ENCODE assay signal across 18 mouse cellular contexts in the genomic region with DNA sequence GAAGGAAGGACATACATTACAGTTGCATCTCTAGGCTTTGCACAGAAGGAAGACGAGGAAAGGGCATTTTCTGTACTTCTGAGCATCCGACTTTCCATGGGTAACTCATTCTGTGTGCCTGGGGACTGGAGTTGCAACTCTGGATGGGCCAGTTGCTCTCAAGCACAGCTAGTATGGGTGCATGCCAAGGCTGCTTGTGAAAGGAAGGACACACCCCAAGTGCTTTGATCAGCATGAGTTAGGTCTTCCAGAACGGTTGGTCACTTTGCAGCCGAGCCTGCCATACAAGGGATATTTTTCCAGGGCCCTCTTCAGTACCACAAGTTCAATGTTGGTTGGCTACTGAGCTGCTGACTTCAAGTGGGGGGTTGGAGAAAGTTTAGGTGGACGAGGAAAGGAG. TPM values are rescaled to one million over a fixed set of nuclear protein-coding genes. Genes with fewer than 3 reads are reported as not detected.
DNase-seq lines count a peak whose midpoint lies in the region; ATAC-seq and TF ChIP-seq lines count a peak whose summit lies in the region.
"Had no signal": no experiment of that assay in that cellular context is flagged by ENCODE, and none has a peak within 500 bp of the region (broad histone marks: within the 10 kb centered on the region; RNA-seq: fewer than 3 reads in every experiment).

No protein-coding gene starts in this region.

- no peak for TF ChIP-seq CTCF in midbrain, postnatal 0 days (IDR thresholded peaks at IDR 0.05)

- no peak for ATAC-seq in embryonic facial prominence, embryonic 14.5 days (ENCODE audit: low read depth)
- no peak for ATAC-seq in limb, embryonic 15.5 days (ENCODE audit: insufficient number of reproducible peaks, low FRiP score, low TSS enrichment, low read depth)
- ATAC-seq in midbrain, postnatal 0 days (ENCODE audit: low FRiP score): no peak
- ATAC-seq: forebrain, embryonic 15.5 days; inflammation-experienced regulatory T-cells, adult 6 months; Patski had no signal

- H3K27me3 ChIP-seq in embryonic facial prominence, embryonic 14.5 days (replicated peaks; ENCODE audit: control insufficient read depth, insufficient read depth, low read length): no peaks in the 10 kb centered on the region
- 0 out of 2 replicates have a peak, but pooled peaks cover 8% of the 10 kb centered on the region for H3K27me3 ChIP-seq in embryonic facial prominence, embryonic 10.5 days (replicated peaks; ENCODE audit: low read depth, poor library complexity, severe bottlenecking)
- no peaks in the 10 kb centered on the region for H3K27me3 ChIP-seq in limb, embryonic 15.5 days
- H3K27me3 ChIP-seq in limb, embryonic 10.5 days (ENCODE audit: low read depth, poor library complexity, severe bottlenecking): no peaks in the 10 kb centered on the region
- H3K27me3 ChIP-seq in midbrain, postnatal 0 days (ENCODE audit: insufficient read depth, low read length): no peaks in the 10 kb centered on the region
- H3K27me3 ChIP-seq: forebrain, embryonic 15.5 days; Patski had no signal

- no peak overlapping the region for H3K27ac ChIP-seq in embryonic facial prominence, embryonic 14.5 days (replicated peaks; ENCODE audit: low read depth, low read length)
- H3K27ac ChIP-seq in embryonic facial prominence, embryonic 10.5 days (replicated peaks): no peak overlapping the region
- H3K27ac ChIP-seq in limb, embryonic 15.5 days: 0 out of 2 replicates have a peak overlapping the region, but pooled peaks have one; percentile 24
- no peak overlapping the region for H3K27ac ChIP-seq in limb, embryonic 10.5 days
- no peak overlapping the region for H3K27ac ChIP-seq in midbrain, postnatal 0 days (ENCODE audit: low read depth, low read length)
- H3K27ac ChIP-seq: forebrain, embryonic 15.5 days; hindbrain, embryonic 10.5 days; liver, embryonic 14.5 days had no signal

- no peaks in the 10 kb centered on the region for H3K9me3 ChIP-seq in embryonic facial prominence, embryonic 14.5 days (ENCODE audit: control insufficient read depth, low read length)
- H3K9me3 ChIP-seq in embryonic facial prominence, embryonic 10.5 days: no peaks in the 10 kb centered on the region
- no peaks in the 10 kb centered on the region for H3K9me3 ChIP-seq in limb, embryonic 15.5 days
- H3K9me3 ChIP-seq in limb, embryonic 10.5 days (replicated peaks): no peaks in the 10 kb centered on the region
- no peaks in the 10 kb centered on the region for H3K9me3 ChIP-seq in midbrain, postnatal 0 days (ENCODE audit: low read length)
- H3K9me3 ChIP-seq: forebrain, embryonic 15.5 days; hindbrain, embryonic 10.5 days had no signal

- H3K36me3 ChIP-seq in embryonic facial prominence, embryonic 14.5 days (ENCODE audit: control insufficient read depth, insufficient read depth, low read length): no peaks in the 10 kb centered on the region
- no peaks in the 10 kb centered on the region for H3K36me3 ChIP-seq in embryonic facial prominence, embryonic 10.5 days (replicated peaks)
- no peaks in the 10 kb centered on the region for H3K36me3 ChIP-seq in limb, embryonic 15.5 days
- H3K36me3 ChIP-seq in limb, embryonic 10.5 days: no peaks in the 10 kb centered on the region
- no peaks in the 10 kb centered on the region for H3K36me3 ChIP-seq in midbrain, postnatal 0 days (ENCODE audit: insufficient read depth, low read length)
- H3K36me3 ChIP-seq: forebrain, embryonic 15.5 days; hindbrain, embryonic 10.5 days had no signal

- H3K9ac ChIP-seq in embryonic facial prominence, embryonic 14.5 days (ENCODE audit: low read depth, low read length): no peak overlapping the region
- no peak overlapping the region for H3K9ac ChIP-seq in limb, embryonic 15.5 days
- H3K9ac ChIP-seq in midbrain, postnatal 0 days (replicated peaks; ENCODE audit: low read length, poor library complexity, severe bottlenecking): no peak overlapping the region
- H3K9ac ChIP-seq: forebrain, embryonic 15.5 days; liver, embryonic 14.5 days had no signal

- no peaks in the 10 kb centered on the region for H3K4me1 ChIP-seq in embryonic facial prominence, embryonic 14.5 days (ENCODE audit: control insufficient read depth, insufficient read depth, low read length)
- peaks cover 27% of the 10 kb centered on the region for H3K4me1 ChIP-seq in embryonic facial prominence, embryonic 10.5 days
- H3K4me1 ChIP-seq in limb, embryonic 15.5 days: 0 out of 2 replicates have a peak, but pooled peaks cover 3% of the 10 kb centered on the region
- H3K4me1 ChIP-seq in limb, embryonic 10.5 days: no peaks in the 10 kb centered on the region
- no peaks in the 10 kb centered on the region for H3K4me1 ChIP-seq in midbrain, postnatal 0 days (ENCODE audit: insufficient read depth, low read length)
- H3K4me1 ChIP-seq: hindbrain, embryonic 10.5 days had no signal

- no peak overlapping the region for H3K4me3 ChIP-seq in embryonic facial prominence, embryonic 14.5 days (ENCODE audit: low read depth, low read length)
- no peak overlapping the region for H3K4me3 ChIP-seq in embryonic facial prominence, embryonic 10.5 days
- H3K4me3 ChIP-seq in limb, embryonic 15.5 days: no peak overlapping the region
- no peak overlapping the region for H3K4me3 ChIP-seq in limb, embryonic 10.5 days
- no peak overlapping the region for H3K4me3 ChIP-seq in midbrain, postnatal 0 days (ENCODE audit: low read depth, low read length)
- H3K4me3 ChIP-seq: forebrain, embryonic 15.5 days; hindbrain, embryonic 10.5 days had no signal

- DNase-seq in embryonic facial prominence, embryonic 14.5 days (ENCODE audit: low spot score): peak; percentile 60
- DNase-seq in embryonic facial prominence, embryonic 10.5 days (ENCODE audit: low spot score): no peak
- no peak for DNase-seq in limb, embryonic 10.5 days (ENCODE audit: low spot score)
- peak; percentile 64 to 79 for DNase-seq in lung, adult 18-20 months
- DNase-seq in lung, postnatal 36 days: peak; percentile 81
- no peak for DNase-seq in cerebellum, adult 11 months
- no peak for DNase-seq in midbrain, postnatal 0 days (ENCODE audit: low spot score)
- DNase-seq: cerebellum, postnatal 10 days; embryo, embryonic 11 days; thymus, postnatal 25 days had no signal

- 66% methylated on average over 5 of the region's 5 CpGs for WGBS in embryonic facial prominence, embryonic 14.5 days
- WGBS in embryonic facial prominence, embryonic 10.5 days: 86% methylated on average over 5 of the region's 5 CpGs
- WGBS in limb, embryonic 15.5 days: 75% methylated on average over 5 of the region's 5 CpGs
- WGBS in limb, embryonic 10.5 days: 91% methylated on average over 5 of the region's 5 CpGs
- WGBS in midbrain, postnatal 0 days: 86% methylated on average over 5 of the region's 5 CpGs

- H3K4me2 ChIP-seq in embryonic facial prominence, embryonic 14.5 days (ENCODE audit: low read depth, low read length): no peak overlapping the region
- H3K4me2 ChIP-seq in limb, embryonic 15.5 days: no peak overlapping the region
- no peak overlapping the region for H3K4me2 ChIP-seq in midbrain, postnatal 0 days (ENCODE audit: low read depth, low read length, poor library complexity, severe bottlenecking)
- H3K4me2 ChIP-seq: forebrain, embryonic 15.5 days had no signal

RNA-seq across cellular contexts. Expression of a gene that starts 1.0 kb away (rescaled TPM):
- polyA plus RNA-seq in embryonic facial prominence, embryonic 14.5 days (2014; fragmentation: Nextera tagmentation; extraction: Ambion mirVana): 3.1 and 3.3 TPM in 2 replicates
- not detected in 2 replicates for polyA plus RNA-seq in embryonic facial prominence, embryonic 10.5 days (2016; fragmentation: Nextera tagmentation; extraction: Ambion mirVana)
- polyA plus RNA-seq in limb, embryonic 15.5 days (2015; fragmentation: Nextera tagmentation; extraction: Ambion mirVana): 16.7 and 19.3 TPM in 2 replicates
- polyA plus RNA-seq in limb, embryonic 10.5 days (2016; fragmentation: Nextera tagmentation; extraction: Ambion mirVana): 0.26 TPM in 1 of 2 replicates, not detected in the other
- total RNA-seq in midbrain, postnatal 0 days (2014; rRNA removed): not detected in 2 replicates
- polyA plus RNA-seq in midbrain, postnatal 0 days (2015; fragmentation: Nextera tagmentation; extraction: Ambion mirVana): not detected in 2 replicates
- total RNA-seq: megakaryocyte-erythroid progenitor cell, adult 5-6 weeks had no signal
- polyA plus RNA-seq: forebrain, embryonic 15.5 days; heart, embryonic 14.5 days; hindbrain, embryonic 10.5 days; inflammation-experienced regulatory T-cells, adult 6 months; Patski had no signal

Comparison
In these comparisons a context has a peak if more than half of its experiments do, and no peak if none do; other contexts are left out.
1. DNase-seq: peak in embryonic facial prominence, embryonic 14.5 days (single experiment), lung, adult 18-20 months (2 of 2) and lung, postnatal 36 days (single experiment); none in embryonic facial prominence, embryonic 10.5 days (single experiment), limb, embryonic 10.5 days (single experiment), cerebellum, adult 11 months (single experiment) and midbrain, postnatal 0 days (single experiment).